Comparison of ENCODE assay signal across 8 mouse cellular contexts in genomic region chr3:129878405-129879021, GRCm38 (mm10). TPM values are rescaled to one million over a fixed set of nuclear protein-coding genes. Genes with fewer than 3 reads are reported as not detected.
DNase-seq lines count a peak whose midpoint lies in the region; ATAC-seq and TF ChIP-seq lines count a peak whose summit lies in the region.

Gene Pla2g12a (plus strand): TSS chr3:129878606.

- peak within 1 kb of the TSS; percentile 79 for H3K4me2 ChIP-seq in CH12.LX (ENCODE audit: insufficient read depth, low read depth, poor library complexity, severe bottlenecking)
- peak within 1 kb of the TSS; percentile 77 for H3K4me2 ChIP-seq in forebrain, embryonic 11.5 days (ENCODE audit: low read depth, low read length, severe bottlenecking)
- H3K4me2 ChIP-seq in heart, embryonic 15.5 days = peak within 1 kb of the TSS; percentile 91
- peak within 1 kb of the TSS; percentile 97 for H3K4me2 ChIP-seq in liver, embryonic 12.5 days
- H3K4me2 ChIP-seq in stomach, embryonic 14.5 days (replicated peaks; ENCODE audit: low read depth, low read length) = peak within 1 kb of the TSS; percentile 84

- H3K9me3 ChIP-seq in CH12.LX (replicated peaks; ENCODE audit: low read length) = no peaks in the 10 kb centered on the region
- no peaks in the 10 kb centered on the region for H3K9me3 ChIP-seq in forebrain, embryonic 11.5 days (ENCODE audit: control insufficient read depth, low read length)
- H3K9me3 ChIP-seq in heart, embryonic 15.5 days (replicated peaks) = no peaks in the 10 kb centered on the region
- no peaks in the 10 kb centered on the region for H3K9me3 ChIP-seq in liver, embryonic 12.5 days (replicated peaks)
- no peaks in the 10 kb centered on the region for H3K9me3 ChIP-seq in stomach, embryonic 14.5 days (ENCODE audit: control insufficient read depth, low read depth, low read length)

- peak; percentile 93 for ATAC-seq in forebrain, embryonic 11.5 days (replicated peaks; ENCODE audit: low FRiP score)
- ATAC-seq in heart, embryonic 15.5 days (replicated peaks; ENCODE audit: insufficient number of reproducible peaks, insufficient read depth, low FRiP score, low read depth) = peak; percentile 89
- peak; percentile 79 for ATAC-seq in liver, embryonic 12.5 days
- ATAC-seq in stomach, embryonic 14.5 days (ENCODE audit: insufficient number of reproducible peaks, insufficient read depth, low FRiP score, low read depth) = peak; percentile 90

- H3K79me2 ChIP-seq in CH12.LX (replicated peaks; ENCODE audit: control insufficient read depth, extremely low read depth, insufficient read depth, poor library complexity, severe bottlenecking) = peaks cover 7% of the 10 kb centered on the region; the same call in 1 of the 2 replicates

- in situ Hi-C loops in CH12.LX (cut with MboI; ENCODE audit: low pct_ligation_motif_present, low pct_unique_long_range_greater_than_20kb, low sequenced_read_pairs) = no loop called here

- H3K4me1 ChIP-seq in CH12.LX (ENCODE audit: control insufficient read depth in 1 of 2, insufficient read depth in 2 of 2) = peaks cover 19 to 46% of the 10 kb centered on the region in 2 experiments; a peak in 3 of 4 replicates
- H3K4me1 ChIP-seq in forebrain, embryonic 11.5 days (replicated peaks; ENCODE audit: control insufficient read depth, insufficient read depth, low read length) = peaks cover 5% of the 10 kb centered on the region; the same call in 1 of the 2 replicates
- H3K4me1 ChIP-seq in heart, embryonic 15.5 days (replicated peaks) = peaks cover 13% of the 10 kb centered on the region
- peaks cover 57% of the 10 kb centered on the region for H3K4me1 ChIP-seq in liver, embryonic 12.5 days
- H3K4me1 ChIP-seq in stomach, embryonic 14.5 days (ENCODE audit: control insufficient read depth, insufficient read depth, low read length) = no peaks in the 10 kb centered on the region

- DNase-seq in CH12.LX (ENCODE audit: extremely low read depth) = peak; percentile 82
- DNase-seq in c-Kit-positive CD71-positive TER-119-negative erythroid progenitor cells, embryonic 14.5 days (ENCODE audit: low read depth) = peak; percentile 70
- DNase-seq in forebrain, embryonic 11.5 days (ENCODE audit: low spot score) = peak; percentile 96
- peak; percentile 96 for DNase-seq in kidney, postnatal 14 days
- DNase-seq in natural killer cell, adult 2 months (ENCODE audit: low spot score in 2 of 2) = peak; percentile 65 to 82

- H3K27ac ChIP-seq in CH12.LX (ENCODE audit: insufficient read depth, low read depth) = peak within 1 kb of the TSS; percentile 57
- peak within 1 kb of the TSS; percentile 57 for H3K27ac ChIP-seq in forebrain, embryonic 11.5 days (ENCODE audit: low read depth, low read length)
- peak within 1 kb of the TSS; percentile 74 for H3K27ac ChIP-seq in heart, embryonic 15.5 days
- H3K27ac ChIP-seq in liver, embryonic 12.5 days = peak within 1 kb of the TSS; percentile 84
- peak within 1 kb of the TSS; percentile 56; the same call in 1 of the 2 replicates for H3K27ac ChIP-seq in stomach, embryonic 14.5 days (ENCODE audit: low read length)

- dilution Hi-C loops in CH12.LX (cut with MboI; ENCODE audit: extremely low pct_ligation_motif_present, extremely low pct_unique_long_range_greater_than_20kb, low sequenced_read_pairs) = no loop called here

- H3K36me3 ChIP-seq in CH12.LX (replicated peaks in 1 of 2; ENCODE audit: control insufficient read depth in 1 of 2, insufficient read depth in 1 of 2, low read length in 1 of 2) = peaks cover 0 to 10% of the 10 kb centered on the region in 2 experiments
- H3K36me3 ChIP-seq in forebrain, embryonic 11.5 days (ENCODE audit: control insufficient read depth, insufficient read depth, low read length) = no peaks in the 10 kb centered on the region
- H3K36me3 ChIP-seq in heart, embryonic 15.5 days = no peaks in the 10 kb centered on the region
- 0 out of 2 replicates have a peak, but pooled peaks cover 3% of the 10 kb centered on the region for H3K36me3 ChIP-seq in liver, embryonic 12.5 days
- H3K36me3 ChIP-seq in stomach, embryonic 14.5 days (ENCODE audit: control insufficient read depth, insufficient read depth, low read length) = no peaks in the 10 kb centered on the region

- H3K9ac ChIP-seq in CH12.LX (ENCODE audit: insufficient read depth, low read depth) = peak within 1 kb of the TSS; percentile 87
- H3K9ac ChIP-seq in forebrain, embryonic 11.5 days (ENCODE audit: low read length) = peak within 1 kb of the TSS; percentile 69
- peak within 1 kb of the TSS; percentile 65 for H3K9ac ChIP-seq in heart, embryonic 15.5 days
- peak within 1 kb of the TSS; percentile 89 for H3K9ac ChIP-seq in liver, embryonic 12.5 days
- H3K9ac ChIP-seq in stomach, embryonic 14.5 days (replicated peaks; ENCODE audit: low read depth, low read length) = peak within 1 kb of the TSS; percentile 53; the same call in 1 of the 2 replicates

- TF ChIP-seq POLR2A in CH12.LX (IDR thresholded peaks at IDR 0.05; ENCODE audit: low read depth, low read length) = peak; percentile 45; the same call in 1 of the 2 replicates

- no peaks in the 10 kb centered on the region for H3K27me3 ChIP-seq in CH12.LX (replicated peaks)
- H3K27me3 ChIP-seq in forebrain, embryonic 11.5 days (ENCODE audit: control insufficient read depth, insufficient read depth, low read length) = no peaks in the 10 kb centered on the region
- H3K27me3 ChIP-seq in heart, embryonic 15.5 days = no peaks in the 10 kb centered on the region
- H3K27me3 ChIP-seq in liver, embryonic 12.5 days (replicated peaks) = peaks cover 5% of the 10 kb centered on the region
- H3K27me3 ChIP-seq in stomach, embryonic 14.5 days (ENCODE audit: control insufficient read depth, insufficient read depth, low read length) = no peaks in the 10 kb centered on the region

- no peak for TF ChIP-seq EP300 in CH12.LX (IDR thresholded peaks at IDR 0.05; ENCODE audit: low read length)

- H3K4me3 ChIP-seq in CH12.LX (replicated peaks in 1 of 3; ENCODE audit: low read depth in 2 of 3, low read length in 2 of 3, poor library complexity in 1 of 3) = peak within 1 kb of the TSS; percentile 78 to 96 (median 80)
- peak within 1 kb of the TSS; percentile 66 for H3K4me3 ChIP-seq in forebrain, embryonic 11.5 days (ENCODE audit: low read depth, low read length)
- H3K4me3 ChIP-seq in heart, embryonic 15.5 days = peak within 1 kb of the TSS; percentile 63
- H3K4me3 ChIP-seq in liver, embryonic 12.5 days = peak within 1 kb of the TSS; percentile 88
- H3K4me3 ChIP-seq in stomach, embryonic 14.5 days (ENCODE audit: low read depth, low read length) = peak within 1 kb of the TSS; percentile 56

- under 1% methylated on average over 65 of the region's 66 CpGs for WGBS in forebrain, embryonic 11.5 days
- under 1% methylated on average over 65 of the region's 66 CpGs for WGBS in heart, embryonic 15.5 days
- under 1% methylated on average over 54 of the region's 66 CpGs for WGBS in liver, embryonic 12.5 days (ENCODE audit: insufficient replicate concordance)
- WGBS in stomach, embryonic 14.5 days = under 1% methylated on average over 52 of the region's 66 CpGs

- no peak for TF ChIP-seq CTCF in CH12.LX (conservative IDR thresholded peaks at IDR 0.05 in 1 of 2, IDR thresholded peaks at IDR 0.05 in 1 of 2; ENCODE audit: low read depth in 2 of 2, low read length in 2 of 2)

- no peak for TF ChIP-seq RAD21 in CH12.LX (IDR thresholded peaks at IDR 0.05; ENCODE audit: low read depth, low read length)

TF ChIP-seq in CH12.LX, 34 proteins besides CTCF, POLR2A, EP300 and RAD21:
- TF ChIP-seq MAFK (IDR thresholded peaks at IDR 0.05; ENCODE audit: insufficient replicate concordance, low read length) (no peak), IRF4 (IDR thresholded peaks at IDR 0.05; ENCODE audit: low read depth, low read length) (no peak), UBTF (IDR thresholded peaks at IDR 0.05; ENCODE audit: low read depth, low read length) (no peak), MAX (IDR thresholded peaks at IDR 0.05; ENCODE audit: low read length) (peak; percentile 97), BHLHE40 (IDR thresholded peaks at IDR 0.05; ENCODE audit: low read depth, low read length) (peak; percentile 46; the same call in 1 of the 2 replicates), MXI1 (IDR thresholded peaks at IDR 0.05; ENCODE audit: low read depth, low read length) (peak; percentile 91), SIN3A (IDR thresholded peaks at IDR 0.05; ENCODE audit: low read length) (no peak), ZKSCAN1 (IDR thresholded peaks at IDR 0.05; ENCODE audit: borderline replicate concordance, low read depth, low read length) (no peak), USF2 (conservative IDR thresholded peaks at IDR 0.05; ENCODE audit: low read depth, low read length) (peak; percentile 86), HCFC1 (IDR thresholded peaks at IDR 0.05; ENCODE audit: low read depth, low read length) (peak; percentile 27; the same call in 1 of the 2 replicates), ETS1 (conservative IDR thresholded peaks at IDR 0.05; ENCODE audit: low read depth, low read length) (no peak), ZC3H11A (IDR thresholded peaks at IDR 0.05; ENCODE audit: low read depth, low read length) (no peak), GABPA (IDR thresholded peaks at IDR 0.05; ENCODE audit: insufficient replicate concordance, low read depth, low read length) (no peak), USF1 (IDR thresholded peaks at IDR 0.05; ENCODE audit: low read depth, low read length) (peak; percentile 92), ZMIZ1 (IDR thresholded peaks at IDR 0.05; ENCODE audit: low read depth, low read length) (no peak), JUN (IDR thresholded peaks at IDR 0.05; ENCODE audit: insufficient read depth, low read depth, low read length) (no peak), NRF1 (IDR thresholded peaks at IDR 0.05; ENCODE audit: low read depth, low read length) (peak; percentile 97), MYC (IDR thresholded peaks at IDR 0.05; ENCODE audit: low read depth, low read length) (peak; percentile 89), NELFE (IDR thresholded peaks at IDR 0.05; ENCODE audit: low read depth, low read length) (peak; percentile 62)

RNA-seq across cellular contexts. Expression of gene Pla2g12a, which starts in this region (rescaled TPM):
- total RNA-seq in CH12.LX (2012; rRNA removed) (38.4 and 50.2 TPM in 2 replicates), CH12.LX (2014; rRNA removed) (78.3 and 81.6 TPM in 2 replicates)
- 58.6 and 62.1 TPM in 2 replicates for polyA plus RNA-seq in CH12.LX (2012; ENCODE audit: insufficient read length, low read depth)
- 33.7 and 39.0 TPM in 2 replicates for polyA plus RNA-seq in forebrain, embryonic 11.5 days (2014; fragmentation: Nextera tagmentation; extraction: Ambion mirVana)
- polyA plus RNA-seq in heart, embryonic 15.5 days (2015; fragmentation: Nextera tagmentation; extraction: Ambion mirVana) = 53.2 and 58.0 TPM in 2 replicates
- 107 and 112 TPM in 2 replicates for polyA plus RNA-seq in liver, embryonic 12.5 days (2016; fragmentation: Nextera tagmentation; extraction: Ambion mirVana)
- polyA plus RNA-seq in stomach, embryonic 14.5 days (2014; fragmentation: Nextera tagmentation; extraction: Ambion mirVana) = 38.5 and 50.1 TPM in 2 replicates

Comparison
In these comparisons a context has a peak if more than half of its experiments do, and no peak if none do; other contexts are left out.
1. Peak in every context shown above with its lines: DNase-seq, ATAC-seq, H3K4me3 ChIP-seq and H3K27ac ChIP-seq.